Mouse (Mus musculus) stomach, embryonic 16.5 days (tissue): ENCODE results near the gene Fam151a. TPM values are rescaled to one million over a fixed set of nuclear protein-coding genes. Genes with fewer than 3 reads are reported as not detected.
"Not testable (repeated sequence)": the region's sequence is repeated elsewhere in the genome, so short reads cannot be mapped to it uniquely, and the experiment has no call there.

Experiments used
- ATAC-seq: fragments of 200-750 bp; cut with Nextera tagmentation; 2 replicates; pipeline ENCODE4 v1.8.0; 2017; ENCODE audit warnings: moderate number of reproducible peaks, moderate TSS enrichment; ENCODE audit not compliant: insufficient read depth, low FRiP score
- H3K27ac ChIP-seq: fragments of 300-500 bp; sonication (generic); 2 replicates; pipeline ENCODE4 v1.5.1; 2014; ENCODE audit warnings: low read length
- H3K27me3 ChIP-seq: fragments of 300-500 bp; sonication (generic); 2 replicates; pipeline ENCODE4 v1.6.1; 2014; ENCODE audit warnings: low read length, control low read depth, mixed read lengths; ENCODE audit not compliant: control insufficient read depth, insufficient read depth
- H3K36me3 ChIP-seq: fragments of 300-500 bp; sonication (generic); 2 replicates; pipeline ENCODE4 v1.6.1; 2014; ENCODE audit warnings: low read length; ENCODE audit not compliant: control insufficient read depth, insufficient read depth
- H3K4me1 ChIP-seq: fragments of 300-500 bp; sonication (generic); 2 replicates; pipeline ENCODE4 v1.6.1; 2014; ENCODE audit warnings: low read length, control low read depth, mixed read lengths; ENCODE audit not compliant: control insufficient read depth, insufficient read depth
- H3K4me2 ChIP-seq: fragments of 300-500 bp; sonication (generic); 2 replicates; pipeline ENCODE4 v1.6.1; 2014; ENCODE audit warnings: low read depth, low read length, mixed read lengths
- H3K4me3 ChIP-seq: fragments of 300-500 bp; sonication (generic); replicated peaks from 2 replicates; pipeline ENCODE4 v1.5.1; 2014; ENCODE audit warnings: mild to moderate bottlenecking, low read length
- H3K9ac ChIP-seq: fragments of 300-500 bp; sonication (generic); 2 replicates; pipeline ENCODE4 v1.6.1; 2014; ENCODE audit warnings: low read length
- H3K9me3 ChIP-seq: fragments of 300-500 bp; sonication (generic); replicated peaks from 2 replicates; pipeline ENCODE4 v1.6.1; 2016; ENCODE audit warnings: low read length, control low read depth; ENCODE audit not compliant: control insufficient read depth
- WGBS: fragments of 180-500 bp; shearing (Covaris S2); extraction: QIAGEN DNeasy Blood & Tissue Kit; methylation state at CpG from one replicate; pipeline ENCODE4 v1.1.7; 2014; 5-methylcytosine and 5-hydroxymethylcytosine counted together
- polyA plus RNA-seq: library from polyadenylated mRNA; unstranded; fragments of >200 nt; fragmentation: Nextera tagmentation; extraction: Ambion mirVana; gene quantifications from 2 replicates; pipeline ENCODE4 v1.2.1, GENCODE M21; 2015

Fam151a gene
- polyA plus RNA-seq, 1 experiment from 2014 or later, result 7.7 TPM

- no peaks in the 10 kb centered on the region for H3K36me3 ChIP-seq
- no peak overlapping the region for H3K4me3 ChIP-seq
- no peak overlapping the region for H3K27ac ChIP-seq
- H3K9ac ChIP-seq, result 0 out of 2 replicates have a peak overlapping the region, but pooled peaks have one; percentile 36
- no peaks in the 10 kb centered on the region for H3K9me3 ChIP-seq
- ATAC-seq, result no peak; the same call in 1 of the 2 replicates
- peaks cover 8% of the 10 kb centered on the region; the same call in 1 of the 2 replicates for H3K4me1 ChIP-seq
- peak overlapping the region; percentile 41; the same call in 1 of the 2 replicates for H3K4me2 ChIP-seq
- 4% methylated on average over 8 of the region's 8 CpGs for WGBS
- no peaks in the 10 kb centered on the region for H3K27me3 ChIP-seq
Measured at GRCm38 (mm10) chr4:106708408-106708807, 25.3 kb upstream of the Fam151a start.

- ATAC-seq, result no peak
- WGBS, result 84% methylated on average over 6 of the region's 6 CpGs
- Histone ChIP-seq H3K27me3 (no peaks in the 10 kb centered on the region), H3K4me3 (no peak overlapping the region), H3K9me3 (no peaks in the 10 kb centered on the region), H3K36me3 (no peaks in the 10 kb centered on the region), H3K9ac (no peak overlapping the region), H3K4me2 (no peak overlapping the region), H3K27ac (no peak overlapping the region), H3K4me1 (no peaks in the 10 kb centered on the region)
Measured at GRCm38 (mm10) chr4:106713622-106714021, 20.1 kb upstream of the Fam151a start.

GRCm38 (mm10) chr4:106720631-106721030 is 13.1 kb upstream of the Fam151a start:
- Histone ChIP-seq H3K27ac (no peak overlapping the region), H3K4me2 (no peak overlapping the region), H3K9ac (no peak overlapping the region), H3K27me3 (no peaks in the 10 kb centered on the region), H3K36me3 (no peaks in the 10 kb centered on the region), H3K4me1 (no peaks in the 10 kb centered on the region), H3K9me3 (no peaks in the 10 kb centered on the region), H3K4me3 (no peak overlapping the region)
- ATAC-seq, result no peak
- 72% methylated on average over 4 of the region's 4 CpGs for WGBS

GRCm38 (mm10) chr4:106730814-106731213 is 2.9 kb upstream of the Fam151a start, which contains the start of gene Mroh7:
TSS of gene Mroh7 (minus strand) at chr4:106730925.
- H3K36me3 ChIP-seq, result no peaks in the 10 kb centered on the region
- no peaks in the 10 kb centered on the region for H3K27me3 ChIP-seq
- H3K9ac ChIP-seq, result no peak within 1 kb of the TSS
- no peaks in the 10 kb centered on the region for H3K9me3 ChIP-seq
- H3K27ac ChIP-seq, result no peak within 1 kb of the TSS
- no peak within 1 kb of the TSS for H3K4me2 ChIP-seq
- H3K4me1 ChIP-seq, result no peaks in the 10 kb centered on the region
- no peak within 1 kb of the TSS for H3K4me3 ChIP-seq
- no peak for ATAC-seq
- 67% methylated on average over 7 of the region's 7 CpGs for WGBS

GRCm38 (mm10) chr4:106736884-106737283 is 3.2 kb downstream of the Fam151a start:
- not testable (repeated sequence) for ATAC-seq, H3K27me3 ChIP-seq, H3K9me3 ChIP-seq, H3K4me3 ChIP-seq, H3K4me1 ChIP-seq, H3K9ac ChIP-seq, H3K36me3 ChIP-seq, H3K27ac ChIP-seq, H3K4me2 ChIP-seq
- WGBS, result 77% methylated on average over 1 of the region's 1 CpGs

GRCm38 (mm10) chr4:106737904-106738303 is 4.2 kb downstream of the Fam151a start:
- no peak overlapping the region for H3K4me2 ChIP-seq
- no peaks in the 10 kb centered on the region for H3K36me3 ChIP-seq
- no peaks in the 10 kb centered on the region for H3K4me1 ChIP-seq
- H3K27ac ChIP-seq, result no peak overlapping the region
- no peaks in the 10 kb centered on the region for H3K9me3 ChIP-seq
- WGBS, result 58% methylated on average over 3 of the region's 3 CpGs
- H3K9ac ChIP-seq, result no peak overlapping the region
- no peaks in the 10 kb centered on the region for H3K27me3 ChIP-seq
- no peak for ATAC-seq
- no peak overlapping the region for H3K4me3 ChIP-seq

DNA sequence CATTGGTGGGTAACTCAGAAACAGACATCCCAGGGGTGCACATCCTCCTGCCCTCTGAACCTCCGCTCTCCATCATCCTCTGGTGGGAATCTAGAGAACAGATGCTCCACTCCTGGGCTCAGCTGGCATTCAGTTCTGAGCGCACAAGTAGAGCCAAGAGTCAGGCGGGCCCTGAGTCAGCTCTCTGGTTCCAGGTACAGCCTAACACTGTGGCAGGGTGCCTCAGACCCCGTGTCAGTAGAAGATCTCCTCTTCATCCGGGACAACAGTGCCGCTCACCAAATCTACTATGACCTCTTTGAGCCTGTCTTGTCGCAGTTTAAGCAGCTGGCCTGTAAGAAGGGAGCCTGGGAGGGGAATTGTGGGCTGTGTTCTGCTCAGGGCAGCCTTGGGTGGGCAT is 12.2 kb downstream of the Fam151a start:
- Histone ChIP-seq H3K27ac (no peak overlapping the region), H3K36me3 (0 out of 2 replicates have a peak, but pooled peaks cover 3% of the 10 kb centered on the region), H3K4me3 (no peak overlapping the region), H3K9ac (no peak overlapping the region), H3K4me2 (no peak overlapping the region), H3K4me1 (peaks cover 5% of the 10 kb centered on the region; the same call in 1 of the 2 replicates), H3K9me3 (no peaks in the 10 kb centered on the region), H3K27me3 (no peaks in the 10 kb centered on the region)
- WGBS, result 77% methylated on average over 7 of the region's 7 CpGs
- no peak for ATAC-seq

GRCm38 (mm10) chr4:106747001-106747580 is 13.4 kb downstream of the Fam151a start:
- Histone ChIP-seq H3K9ac (no peak overlapping the region), H3K4me2 (no peak overlapping the region), H3K36me3 (0 out of 2 replicates have a peak, but pooled peaks cover 3% of the 10 kb centered on the region), H3K4me1 (peaks cover 5% of the 10 kb centered on the region; the same call in 1 of the 2 replicates), H3K9me3 (no peaks in the 10 kb centered on the region), H3K27ac (no peak overlapping the region), H3K4me3 (no peak overlapping the region), H3K27me3 (no peaks in the 10 kb centered on the region)
- no peak for ATAC-seq
- WGBS, result 92% methylated on average over 1 of the region's 1 CpGs

GRCm38 (mm10) chr4:106749699-106750098 is 16.0 kb downstream of the Fam151a start:
- 9% methylated on average over 7 of the region's 7 CpGs for WGBS
- H3K27ac ChIP-seq, result no peak overlapping the region

More at GRCm38 (mm10) chr4:106749699-106750098, 16.0 kb downstream of the Fam151a start:
- Histone ChIP-seq H3K4me2 (peak overlapping the region; percentile 37), H3K9ac (peak overlapping the region; percentile 33; the same call in 1 of the 2 replicates), H3K36me3 (0 out of 2 replicates have a peak, but pooled peaks cover 3% of the 10 kb centered on the region), H3K27me3 (no peaks in the 10 kb centered on the region), H3K4me1 (peaks cover 5% of the 10 kb centered on the region; the same call in 1 of the 2 replicates), H3K9me3 (no peaks in the 10 kb centered on the region), H3K4me3 (peak overlapping the region; percentile 18; the same call in 1 of the 2 replicates)
- ATAC-seq, result peak; percentile 76
